Mouse (Mus musculus): ENCODE measurements around the gene Arid3a. TPM values are rescaled to one million over a fixed set of nuclear protein-coding genes. Genes with fewer than 3 reads are reported as not detected.

Arid3a gene
- polyA plus RNA-seq, 1 experiment from 2014 or later, result 9.0 TPM

DNA sequence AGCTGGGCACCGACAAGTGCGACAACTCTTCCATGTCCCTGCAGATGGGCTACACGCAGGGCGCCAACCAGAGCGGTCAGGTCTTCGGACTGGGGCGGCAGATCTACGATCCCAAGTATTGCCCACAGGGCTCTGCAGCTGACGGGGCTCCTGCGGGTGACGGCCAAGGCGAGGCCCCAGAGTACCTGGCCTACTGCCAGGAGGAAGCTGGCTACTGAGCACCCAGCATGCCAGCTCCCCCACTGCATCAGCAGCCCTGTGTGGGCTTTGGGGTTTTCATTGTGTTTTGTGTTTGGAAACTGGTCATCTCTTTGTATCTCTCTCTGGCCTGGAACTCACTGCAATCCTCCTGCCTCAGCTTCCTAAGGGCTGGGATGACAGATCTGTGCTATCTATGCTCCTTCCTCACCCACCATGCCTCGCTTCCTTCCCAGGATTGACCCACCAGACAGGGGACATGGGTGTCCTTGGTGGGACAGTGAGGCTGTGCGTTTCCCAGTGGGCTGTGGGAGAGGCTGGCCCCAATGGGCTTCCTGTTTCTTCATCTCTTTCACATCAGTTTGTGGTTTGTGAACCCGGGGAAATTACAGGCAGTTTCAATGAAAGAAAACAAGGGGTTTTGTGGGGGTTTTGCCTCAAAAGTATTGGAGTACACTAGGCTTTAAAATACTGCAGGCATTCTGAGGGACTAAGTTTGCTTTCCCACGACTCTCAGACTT is 67.7 kb downstream of the Arid3a start:
- H3K4me1 ChIP-seq (replicated peaks; ENCODE audit: control insufficient read depth, insufficient read depth, low read length), result peaks cover 2% of the 10 kb centered on the region
- H3K4me3 ChIP-seq (ENCODE audit: low read depth, low read length), result no peak overlapping the region
- no peak overlapping the region for H3K4me2 ChIP-seq (replicated peaks; ENCODE audit: low read depth, low read length)
- H3K36me3 ChIP-seq (ENCODE audit: control insufficient read depth, insufficient read depth, low read length), result no peaks in the 10 kb centered on the region
- DNase-seq (ENCODE audit: low spot score), result no peak
- no peak overlapping the region for H3K27ac ChIP-seq (ENCODE audit: low read depth, low read length)
- H3K9me3 ChIP-seq (ENCODE audit: control insufficient read depth, low read length), result no peaks in the 10 kb centered on the region
- WGBS, result 95% methylated on average over 16 of the region's 16 CpGs
- H3K9ac ChIP-seq (ENCODE audit: low read depth, low read length), result no peak overlapping the region
- peaks cover 9% of the 10 kb centered on the region for H3K27me3 ChIP-seq (ENCODE audit: control insufficient read depth, insufficient read depth, low read length)
- ATAC-seq (ENCODE audit: low FRiP score), result no peak

DNA sequence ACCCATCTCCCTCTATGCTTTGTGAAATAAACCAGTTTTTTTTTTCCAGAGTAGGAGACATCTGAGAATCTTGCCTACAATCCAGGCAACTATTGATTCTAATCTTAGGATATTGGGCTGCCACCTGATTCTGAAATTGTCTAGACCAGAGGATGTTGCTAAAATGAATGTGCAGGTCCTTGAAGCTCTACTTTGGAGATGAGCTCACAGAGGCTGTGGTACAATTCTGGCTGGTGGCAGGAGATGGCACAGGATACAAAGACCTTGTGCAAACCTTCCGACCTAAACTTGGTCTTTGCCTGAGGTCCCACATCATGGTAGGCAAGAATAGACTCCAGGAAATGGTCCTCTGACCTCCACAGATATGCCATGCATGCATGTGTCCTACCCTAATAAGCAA is 68.8 kb downstream of the Arid3a start:
- Histone ChIP-seq H3K9ac (ENCODE audit: low read depth, low read length) (no peak overlapping the region), H3K27ac (ENCODE audit: low read depth, low read length) (no peak overlapping the region), H3K36me3 (ENCODE audit: control insufficient read depth, insufficient read depth, low read length) (no peaks in the 10 kb centered on the region), H3K4me3 (ENCODE audit: low read depth, low read length) (no peak overlapping the region), H3K9me3 (ENCODE audit: control insufficient read depth, low read length) (no peaks in the 10 kb centered on the region), H3K27me3 (ENCODE audit: control insufficient read depth, insufficient read depth, low read length) (peaks cover 7% of the 10 kb centered on the region), H3K4me2 (replicated peaks; ENCODE audit: low read depth, low read length) (no peak overlapping the region), H3K4me1 (replicated peaks; ENCODE audit: control insufficient read depth, insufficient read depth, low read length) (peaks cover 2% of the 10 kb centered on the region)
- WGBS, result 92% methylated on average over 1 of the region's 1 CpGs
- ATAC-seq (ENCODE audit: low FRiP score) (0 out of 2 replicates have a peak, but pooled peaks have one; percentile 0), DNase-seq (ENCODE audit: low spot score) (no peak)

DNA sequence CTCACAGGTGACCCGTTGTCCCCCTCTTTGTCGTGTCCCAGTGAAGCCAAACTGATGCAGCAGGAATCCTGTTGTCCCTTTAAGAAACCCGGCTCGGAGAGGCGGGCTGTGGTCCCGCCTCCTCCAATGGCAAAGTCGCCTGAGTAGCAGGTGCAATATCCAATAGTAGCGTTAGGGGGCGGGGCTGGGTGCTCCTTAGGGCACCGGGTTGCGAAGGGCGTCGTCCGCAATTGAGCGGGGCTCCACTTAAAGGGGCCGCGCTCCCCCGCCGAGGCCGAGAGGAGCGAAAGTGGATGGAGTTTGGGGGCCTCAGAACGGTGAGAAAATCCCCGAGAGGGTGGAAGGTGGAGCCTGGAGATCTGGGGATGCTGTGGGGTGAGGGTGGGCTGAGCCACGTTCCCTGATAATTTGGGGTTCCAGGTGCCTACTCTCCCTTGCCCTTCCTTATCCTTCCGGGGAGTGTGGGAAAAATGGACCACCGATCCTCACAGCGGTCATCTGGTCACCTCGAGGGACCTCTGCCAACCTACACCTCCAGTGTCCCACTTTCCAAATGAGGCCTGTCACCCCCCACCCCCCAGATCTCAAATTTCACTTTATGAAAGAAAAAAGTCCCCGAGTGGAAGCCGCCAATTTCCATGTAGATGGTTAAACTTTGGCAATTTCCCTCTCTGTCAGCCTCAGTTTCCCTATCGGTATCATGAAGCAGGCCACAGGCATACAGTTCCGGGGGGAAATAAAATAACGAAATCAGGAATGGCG is 69.6 kb downstream of the Arid3a start, which contains the start of gene Abca7:
Gene Abca7, plus strand, starts transcription at position 223 of the 762 bp plus-strand sequence.
- Histone ChIP-seq H3K9me3 (ENCODE audit: control insufficient read depth, low read length) (no peaks in the 10 kb centered on the region), H3K9ac (ENCODE audit: low read depth, low read length) (peak within 1 kb of the TSS; percentile 35), H3K27me3 (ENCODE audit: control insufficient read depth, insufficient read depth, low read length) (peaks cover 8% of the 10 kb centered on the region), H3K4me1 (replicated peaks; ENCODE audit: control insufficient read depth, insufficient read depth, low read length) (peaks cover 2% of the 10 kb centered on the region), H3K4me2 (replicated peaks; ENCODE audit: low read depth, low read length) (peak within 1 kb of the TSS; percentile 66), H3K4me3 (ENCODE audit: low read depth, low read length) (peak within 1 kb of the TSS; percentile 46), H3K36me3 (ENCODE audit: control insufficient read depth, insufficient read depth, low read length) (no peaks in the 10 kb centered on the region), H3K27ac (ENCODE audit: low read depth, low read length) (peak within 1 kb of the TSS; percentile 61)
- DNase-seq (ENCODE audit: low spot score) (peak; percentile 99), ATAC-seq (ENCODE audit: low FRiP score) (peak; percentile 84)
- under 1% methylated on average over 34 of the region's 34 CpGs for WGBS

DNA sequence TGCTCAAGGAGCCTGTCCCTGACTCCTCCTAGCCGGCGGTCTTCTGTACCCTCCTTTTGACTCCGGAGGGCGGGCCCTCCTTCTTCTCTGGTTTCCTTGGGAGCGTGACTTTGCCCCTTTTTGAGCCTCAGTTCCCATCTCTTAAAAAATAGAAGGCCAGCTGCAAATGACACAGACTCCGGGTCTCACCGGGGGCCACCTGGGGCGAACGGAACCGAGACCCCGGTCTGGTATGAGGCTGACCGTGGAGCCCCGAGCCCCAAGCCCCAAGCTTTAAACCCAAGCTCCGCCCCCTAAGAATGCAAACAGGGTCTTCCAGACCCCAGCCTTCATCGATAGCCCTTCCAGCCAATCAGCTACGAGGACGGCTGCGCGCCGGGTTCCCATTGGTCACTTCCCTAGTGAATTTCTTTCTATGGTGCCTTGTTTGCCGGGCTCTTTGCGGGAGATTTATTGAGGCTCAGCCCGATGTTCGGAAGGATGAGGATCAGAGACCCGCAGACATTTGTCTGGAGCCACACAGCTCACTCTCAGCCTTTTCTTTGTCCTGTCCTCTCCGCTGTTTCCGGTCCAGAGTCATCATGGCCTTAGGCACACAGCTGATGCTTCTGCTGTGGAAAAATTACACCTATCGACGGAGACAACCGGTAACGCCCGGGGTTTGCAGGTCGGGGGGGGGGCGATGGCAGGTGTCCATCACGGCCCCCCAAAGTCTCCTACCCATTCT is 70.4 kb downstream of the Arid3a start:
- ATAC-seq (ENCODE audit: low FRiP score), result peak; percentile 83
- peak; percentile 91 for DNase-seq (ENCODE audit: low spot score)
- Histone ChIP-seq H3K9me3 (ENCODE audit: control insufficient read depth, low read length) (no peaks in the 10 kb centered on the region), H3K4me1 (replicated peaks; ENCODE audit: control insufficient read depth, insufficient read depth, low read length) (peaks cover 2% of the 10 kb centered on the region), H3K4me3 (ENCODE audit: low read depth, low read length) (peak overlapping the region; percentile 46), H3K27me3 (ENCODE audit: control insufficient read depth, insufficient read depth, low read length) (peaks cover 14% of the 10 kb centered on the region), H3K27ac (ENCODE audit: low read depth, low read length) (peak overlapping the region; percentile 61), H3K36me3 (ENCODE audit: control insufficient read depth, insufficient read depth, low read length) (no peaks in the 10 kb centered on the region), H3K9ac (ENCODE audit: low read depth, low read length) (peak overlapping the region; percentile 45), H3K4me2 (replicated peaks; ENCODE audit: low read depth, low read length) (peak overlapping the region; percentile 66)
- WGBS, result under 1% methylated on average over 35 of the region's 35 CpGs

DNA sequence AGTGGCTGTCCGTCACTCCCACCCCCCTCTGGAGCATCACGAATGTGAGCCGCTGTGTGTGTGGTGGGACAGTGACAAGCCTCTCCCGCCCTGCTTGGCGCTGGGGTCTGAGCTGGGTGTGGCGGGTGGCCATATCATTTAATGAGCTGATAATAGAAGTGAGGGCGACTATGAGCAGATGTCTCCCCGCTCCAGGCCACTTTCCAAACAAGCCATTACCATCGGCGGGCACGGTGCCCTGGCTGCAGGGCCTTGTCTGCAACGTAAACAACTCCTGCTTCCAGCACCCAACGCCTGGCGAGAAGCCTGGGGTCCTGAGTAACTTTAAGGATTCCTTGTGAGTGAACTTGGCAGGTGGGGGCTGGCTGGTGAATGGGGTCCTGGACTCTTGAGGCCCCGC is 71.0 kb downstream of the Arid3a start:
- DNase-seq (ENCODE audit: low spot score), result no peak
- H3K27me3 ChIP-seq (ENCODE audit: control insufficient read depth, insufficient read depth, low read length), result peaks cover 19% of the 10 kb centered on the region
- peak overlapping the region; percentile 58 for H3K27ac ChIP-seq (ENCODE audit: low read depth, low read length)
- peak; percentile 26 for ATAC-seq (ENCODE audit: low FRiP score)
- peak overlapping the region; percentile 66 for H3K4me2 ChIP-seq (replicated peaks; ENCODE audit: low read depth, low read length)
- WGBS, result 12% methylated on average over 15 of the region's 15 CpGs
- H3K4me3 ChIP-seq (ENCODE audit: low read depth, low read length), result peak overlapping the region; percentile 46
- no peaks in the 10 kb centered on the region for H3K9me3 ChIP-seq (ENCODE audit: control insufficient read depth, low read length)
- no peaks in the 10 kb centered on the region for H3K36me3 ChIP-seq (ENCODE audit: control insufficient read depth, insufficient read depth, low read length)
- peak overlapping the region; percentile 45; the same call in 1 of the 2 replicates for H3K9ac ChIP-seq (ENCODE audit: low read depth, low read length)
- peaks cover 4% of the 10 kb centered on the region for H3K4me1 ChIP-seq (replicated peaks; ENCODE audit: control insufficient read depth, insufficient read depth, low read length)

DNA sequence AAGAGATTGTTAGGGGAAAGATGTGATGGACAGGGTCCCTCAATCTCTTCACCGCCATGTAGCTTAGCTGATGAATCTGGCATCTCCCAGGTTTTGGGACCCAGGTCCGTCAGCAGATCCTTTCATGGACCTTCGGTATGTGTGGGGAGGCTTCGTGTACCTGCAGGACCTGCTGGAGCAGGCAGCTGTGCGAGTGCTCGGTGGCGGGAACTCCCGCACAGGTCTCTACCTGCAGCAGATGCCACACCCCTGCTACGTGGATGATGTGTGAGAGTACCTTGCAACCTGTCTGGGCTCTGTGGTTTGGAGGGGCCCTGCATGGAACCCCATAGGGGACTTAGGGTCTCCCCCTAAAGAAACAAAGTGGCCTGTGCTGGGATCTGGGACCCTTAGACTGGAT is 75.1 kb downstream of the Arid3a start:
- WGBS, result 66% methylated on average over 9 of the region's 9 CpGs
- H3K27me3 ChIP-seq (ENCODE audit: control insufficient read depth, insufficient read depth, low read length), result peaks cover 26% of the 10 kb centered on the region

DNA sequence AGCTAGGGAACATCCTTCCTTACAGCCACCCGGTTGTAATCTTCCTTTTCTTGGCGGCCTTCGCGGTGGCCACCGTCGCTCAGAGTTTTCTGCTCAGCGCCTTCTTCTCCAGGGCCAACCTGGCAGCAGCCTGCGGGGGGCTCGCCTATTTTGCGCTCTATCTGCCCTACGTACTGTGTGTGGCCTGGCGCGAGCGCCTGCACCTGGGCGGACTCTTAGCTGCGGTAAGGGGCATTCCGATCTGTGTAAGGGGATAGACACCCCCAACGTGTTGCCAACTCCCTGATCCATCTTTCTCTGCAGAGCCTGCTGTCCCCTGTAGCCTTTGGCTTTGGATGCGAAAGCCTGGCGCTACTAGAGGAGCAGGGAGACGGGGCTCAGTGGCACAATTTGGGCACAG is 76.0 kb downstream of the Arid3a start:
- DNase-seq (ENCODE audit: low spot score), result no peak
- peaks cover 26% of the 10 kb centered on the region for H3K27me3 ChIP-seq (ENCODE audit: control insufficient read depth, insufficient read depth, low read length)
- 20% methylated on average over 21 of the region's 21 CpGs for WGBS
- no peak overlapping the region for H3K4me2 ChIP-seq (replicated peaks; ENCODE audit: low read depth, low read length)
- no peak overlapping the region for H3K4me3 ChIP-seq (ENCODE audit: low read depth, low read length)
- H3K36me3 ChIP-seq (ENCODE audit: control insufficient read depth, insufficient read depth, low read length), result no peaks in the 10 kb centered on the region
- no peaks in the 10 kb centered on the region for H3K9me3 ChIP-seq (ENCODE audit: control insufficient read depth, low read length)
- ATAC-seq (ENCODE audit: low FRiP score), result no peak
- H3K27ac ChIP-seq (ENCODE audit: low read depth, low read length), result no peak overlapping the region
- H3K4me1 ChIP-seq (replicated peaks; ENCODE audit: control insufficient read depth, insufficient read depth, low read length), result peaks cover 4% of the 10 kb centered on the region
- H3K9ac ChIP-seq (ENCODE audit: low read depth, low read length), result no peak overlapping the region

More for the DNA sequence above, 75.1 kb downstream of the Arid3a start:
- no peak overlapping the region for H3K4me2 ChIP-seq (replicated peaks; ENCODE audit: low read depth, low read length)
- DNase-seq (ENCODE audit: low spot score), result no peak
- no peak for ATAC-seq (ENCODE audit: low FRiP score)
- no peak overlapping the region for H3K4me3 ChIP-seq (ENCODE audit: low read depth, low read length)
- H3K9me3 ChIP-seq (ENCODE audit: control insufficient read depth, low read length), result no peaks in the 10 kb centered on the region
- no peak overlapping the region for H3K9ac ChIP-seq (ENCODE audit: low read depth, low read length)
- no peak overlapping the region for H3K27ac ChIP-seq (ENCODE audit: low read depth, low read length)
- H3K36me3 ChIP-seq (ENCODE audit: control insufficient read depth, insufficient read depth, low read length), result no peaks in the 10 kb centered on the region
- peaks cover 4% of the 10 kb centered on the region for H3K4me1 ChIP-seq (replicated peaks; ENCODE audit: control insufficient read depth, insufficient read depth, low read length)

DNA sequence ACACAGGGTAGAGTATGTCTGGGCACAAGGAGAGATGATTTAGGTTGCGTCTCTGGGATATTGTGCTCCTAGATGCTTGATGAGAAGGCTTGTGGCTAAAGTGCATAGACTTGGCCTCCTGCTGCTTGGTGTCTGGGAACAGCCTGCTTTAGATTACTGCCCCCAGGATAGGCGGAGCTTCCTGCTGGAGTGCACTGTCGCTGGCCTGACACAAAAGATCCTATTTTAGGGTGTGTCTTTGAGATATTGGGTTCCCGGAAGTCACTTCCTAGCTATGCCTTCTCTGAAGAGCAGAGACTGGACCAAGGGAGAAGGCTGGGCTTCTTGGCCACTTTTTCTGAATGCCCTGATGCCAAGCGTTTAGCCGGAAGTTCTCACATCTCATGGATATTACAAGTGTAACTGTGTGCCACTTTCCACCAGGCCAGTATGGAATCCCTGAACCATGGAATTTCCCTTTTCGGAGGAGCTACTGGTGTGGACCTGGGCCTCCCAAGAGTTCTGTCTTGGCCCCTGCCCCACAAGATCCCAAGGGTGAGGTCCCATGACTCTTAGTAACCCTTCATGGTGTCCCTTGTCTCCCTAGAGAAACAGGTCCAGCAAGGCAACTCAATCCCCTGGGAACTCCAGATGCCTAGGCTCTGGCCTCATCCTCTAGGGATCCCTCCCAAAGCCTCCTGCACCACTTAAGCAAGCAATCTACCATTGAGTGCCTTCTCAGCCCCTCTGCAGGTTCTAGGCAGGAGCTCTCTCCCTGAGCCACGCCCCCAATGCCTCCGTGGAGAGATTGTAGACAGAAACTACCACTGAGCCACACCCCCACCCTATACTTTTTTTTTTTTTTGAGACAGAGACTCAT is 76.8 kb downstream of the Arid3a start:
- Histone ChIP-seq H3K4me2 (replicated peaks; ENCODE audit: low read depth, low read length) (no peak overlapping the region), H3K27ac (ENCODE audit: low read depth, low read length) (no peak overlapping the region), H3K9ac (ENCODE audit: low read depth, low read length) (no peak overlapping the region), H3K36me3 (ENCODE audit: control insufficient read depth, insufficient read depth, low read length) (0 out of 2 replicates have a peak, but pooled peaks cover 3% of the 10 kb centered on the region), H3K9me3 (ENCODE audit: control insufficient read depth, low read length) (no peaks in the 10 kb centered on the region), H3K27me3 (ENCODE audit: control insufficient read depth, insufficient read depth, low read length) (peaks cover 26% of the 10 kb centered on the region), H3K4me1 (replicated peaks; ENCODE audit: control insufficient read depth, insufficient read depth, low read length) (0 out of 2 replicates have a peak, but pooled peaks cover 2% of the 10 kb centered on the region), H3K4me3 (ENCODE audit: low read depth, low read length) (no peak overlapping the region)
- whole genome bisulfite sequencing, result 60% methylated on average over 9 of the region's 9 CpGs
- no peak for DNase-seq (ENCODE audit: low spot score)
- no peak for ATAC-seq (ENCODE audit: low FRiP score)

All from hindbrain, embryonic 11.5 days (tissue).